Mouse (Mus musculus) kidney, embryonic 15.5 days (tissue): ENCODE results near the gene Parp8. TPM values are rescaled to one million over a fixed set of nuclear protein-coding genes. Genes with fewer than 3 reads are reported as not detected.

Source experiments
- ATAC-seq: fragments of 200-750 bp; cut with Nextera tagmentation; replicated peaks from 2 replicates; pipeline ENCODE4 v1.8.0; 2017; ENCODE audit warnings: moderate TSS enrichment; ENCODE audit not compliant: low FRiP score
- H3K27ac ChIP-seq: fragments of 300-500 bp; sonication (generic); 2 replicates; pipeline ENCODE4 v1.5.1; 2015; ENCODE audit warnings: mild to moderate bottlenecking, inconsistent platforms
- H3K27me3 ChIP-seq: fragments of 300-500 bp; sonication (generic); 2 replicates; pipeline ENCODE4 v1.6.1; 2015; ENCODE audit warnings: inconsistent platforms
- H3K36me3 ChIP-seq: fragments of 300-500 bp; sonication (generic); 2 replicates; pipeline ENCODE4 v1.6.1; 2015; ENCODE audit warnings: inconsistent platforms
- H3K4me1 ChIP-seq: fragments of 300-500 bp; sonication (generic); 2 replicates; pipeline ENCODE4 v1.6.1; 2015; ENCODE audit warnings: inconsistent platforms
- H3K4me2 ChIP-seq: fragments of 300-500 bp; sonication (generic); 2 replicates; pipeline ENCODE4 v1.6.1; 2015; ENCODE audit warnings: moderate library complexity, mild to moderate bottlenecking, inconsistent platforms
- H3K4me3 ChIP-seq: fragments of 300-500 bp; sonication (generic); replicated peaks from 2 replicates; pipeline ENCODE4 v1.5.1; 2015; ENCODE audit warnings: mild to moderate bottlenecking, inconsistent platforms
- H3K9ac ChIP-seq: fragments of 300-500 bp; sonication (generic); 2 replicates; pipeline ENCODE4 v1.6.1; 2015; ENCODE audit warnings: mild to moderate bottlenecking, inconsistent platforms
- H3K9me3 ChIP-seq: fragments of 300-500 bp; sonication (generic); replicated peaks from 2 replicates; pipeline ENCODE4 v1.6.1; 2016; ENCODE audit warnings: inconsistent platforms
- WGBS: fragments of 180-500 bp; shearing (Covaris S2); methylation state at CpG from one replicate; pipeline ENCODE4 v1.1.7; 2015; ENCODE audit warnings: mixed read lengths; 5-methylcytosine and 5-hydroxymethylcytosine counted together
- polyA plus RNA-seq: library from polyadenylated mRNA; unstranded; fragments of >200 nt; fragmentation: Nextera tagmentation; extraction: Ambion mirVana; gene quantifications from 2 replicates; pipeline ENCODE4 v1.2.1, GENCODE M21; 2015

The Parp8 gene
- polyA plus RNA-seq, 1 experiment from 2014 or later = 18.5 TPM

- 0 out of 2 replicates have a peak overlapping the region, but pooled peaks have one; percentile 19 for H3K27ac ChIP-seq
- no peak overlapping the region for H3K4me3 ChIP-seq
- H3K9me3 ChIP-seq = no peaks in the 10 kb centered on the region
- H3K4me1 ChIP-seq = peaks cover 12% of the 10 kb centered on the region
- H3K4me2 ChIP-seq = no peak overlapping the region
- ATAC-seq = 0 out of 2 replicates have a peak, but pooled peaks have one; percentile 41
- 0 out of 2 replicates have a peak, but pooled peaks cover 6% of the 10 kb centered on the region for H3K36me3 ChIP-seq
- 51% methylated on average over 9 of the region's 9 CpGs for WGBS
- H3K27me3 ChIP-seq = no peaks in the 10 kb centered on the region
- H3K9ac ChIP-seq = no peak overlapping the region
Observed at GRCm38 (mm10) chr13:116884422-116884942, 140.9 kb downstream of the Parp8 start.

GRCm38 (mm10) chr13:116882226-116882625, 143.1 kb downstream of the Parp8 start:
- 81% methylated on average over 7 of the region's 7 CpGs for WGBS
- ATAC-seq = no peak
- Histone ChIP-seq H3K4me1 (peaks cover 12% of the 10 kb centered on the region), H3K4me2 (no peak overlapping the region), H3K27ac (no peak overlapping the region), H3K4me3 (no peak overlapping the region), H3K36me3 (0 out of 2 replicates have a peak, but pooled peaks cover 8% of the 10 kb centered on the region), H3K9me3 (no peaks in the 10 kb centered on the region), H3K9ac (no peak overlapping the region), H3K27me3 (no peaks in the 10 kb centered on the region)

- no peaks in the 10 kb centered on the region for H3K27me3 ChIP-seq
- H3K36me3 ChIP-seq = 0 out of 2 replicates have a peak, but pooled peaks cover 9% of the 10 kb centered on the region
- no peak overlapping the region for H3K9ac ChIP-seq
- peak; percentile 61; the same call in 1 of the 2 replicates for ATAC-seq
- H3K9me3 ChIP-seq = no peaks in the 10 kb centered on the region
- peaks cover 9% of the 10 kb centered on the region for H3K4me1 ChIP-seq
- 68% methylated on average over 10 of the region's 10 CpGs for WGBS
- 0 out of 2 replicates have a peak overlapping the region, but pooled peaks have one; percentile 29 for H3K27ac ChIP-seq
- no peak overlapping the region for H3K4me2 ChIP-seq
- no peak overlapping the region for H3K4me3 ChIP-seq
Observed at GRCm38 (mm10) chr13:116879580-116880192, 145.7 kb downstream of the Parp8 start.

- H3K9ac ChIP-seq = no peak overlapping the region
- ATAC-seq = no peak
- H3K27me3 ChIP-seq = no peaks in the 10 kb centered on the region
- peaks cover 26% of the 10 kb centered on the region for H3K36me3 ChIP-seq
- no peak overlapping the region for H3K27ac ChIP-seq
- H3K4me2 ChIP-seq = no peak overlapping the region
- no peaks in the 10 kb centered on the region for H3K4me1 ChIP-seq
- H3K4me3 ChIP-seq = no peak overlapping the region
- 57% methylated on average over 1 of the region's 1 CpGs for WGBS
- no peaks in the 10 kb centered on the region for H3K9me3 ChIP-seq
Observed at GRCm38 (mm10) chr13:116870221-116870620, 155.1 kb downstream of the Parp8 start.

GRCm38 (mm10) chr13:116843937-116844336, 181.4 kb downstream of the Parp8 start:
- H3K9ac ChIP-seq = no peak overlapping the region
- 79% methylated on average over 5 of the region's 5 CpGs for WGBS
- no peak for ATAC-seq

GRCm38 (mm10) chr13:116830984-116831383, 194.4 kb downstream of the Parp8 start:
- no peak overlapping the region for H3K4me3 ChIP-seq
- ATAC-seq = no peak
- no peaks in the 10 kb centered on the region for H3K4me1 ChIP-seq

More at GRCm38 (mm10) chr13:116843937-116844336, 181.4 kb downstream of the Parp8 start:
- H3K4me3 ChIP-seq = no peak overlapping the region
- H3K4me1 ChIP-seq = no peaks in the 10 kb centered on the region
- no peak overlapping the region for H3K4me2 ChIP-seq
- no peak overlapping the region for H3K27ac ChIP-seq
- no peaks in the 10 kb centered on the region for H3K36me3 ChIP-seq
- H3K9me3 ChIP-seq = no peaks in the 10 kb centered on the region
- no peaks in the 10 kb centered on the region for H3K27me3 ChIP-seq

GRCm38 (mm10) chr13:116829015-116829414, 196.3 kb downstream of the Parp8 start:
- 87% methylated on average over 3 of the region's 3 CpGs for WGBS
- Histone ChIP-seq H3K4me1 (no peaks in the 10 kb centered on the region), H3K36me3 (no peaks in the 10 kb centered on the region), H3K4me2 (no peak overlapping the region), H3K27ac (no peak overlapping the region), H3K4me3 (no peak overlapping the region), H3K9me3 (no peaks in the 10 kb centered on the region), H3K27me3 (no peaks in the 10 kb centered on the region), H3K9ac (no peak overlapping the region)
- ATAC-seq = no peak

More at GRCm38 (mm10) chr13:116830984-116831383, 194.4 kb downstream of the Parp8 start:
- no peaks in the 10 kb centered on the region for H3K27me3 ChIP-seq
- H3K27ac ChIP-seq = no peak overlapping the region
- H3K36me3 ChIP-seq = no peaks in the 10 kb centered on the region
- no peak overlapping the region for H3K9ac ChIP-seq
- no peak overlapping the region for H3K4me2 ChIP-seq
- H3K9me3 ChIP-seq = no peaks in the 10 kb centered on the region

- Histone ChIP-seq H3K27ac (no peak overlapping the region), H3K4me3 (no peak overlapping the region), H3K27me3 (no peaks in the 10 kb centered on the region), H3K36me3 (no peaks in the 10 kb centered on the region), H3K9ac (no peak overlapping the region), H3K9me3 (no peaks in the 10 kb centered on the region), H3K4me2 (no peak overlapping the region), H3K4me1 (no peaks in the 10 kb centered on the region)
- 88% methylated on average over 1 of the region's 1 CpGs for whole genome bisulfite sequencing
- no peak for ATAC-seq
Observed at GRCm38 (mm10) chr13:116811456-116811855, 213.9 kb downstream of the Parp8 start.

Other genes starting within 250 kb of the Parp8 start
- 41.0 and 41.9 TPM in 2 replicates for gene Emb, start 183.0 kb upstream of the Parp8 start, polyA plus RNA-seq
- gene Gm17509, start 195.5 kb upstream of the Parp8 start, polyA plus RNA-seq = 0.23 and 0.39 TPM in 2 replicates